Mouse (Mus musculus) myocyte (in vitro differentiated cells): ENCODE results near the gene Olfr535.

Experiments
- CEBPB ChIP-seq: IDR thresholded peaks from 2 replicates; pipeline ENCODE4 v1.6.1; 2011; ENCODE audit warnings: mild to moderate bottlenecking, moderate library complexity; ENCODE audit not compliant: poor library complexity, insufficient read depth, severe bottlenecking
- MAX ChIP-seq: IDR thresholded peaks from one replicate; pipeline ENCODE4 v1.6.1; 2011; ENCODE audit warnings: low read depth, mild to moderate bottlenecking, control low read depth
- MYOD1 ChIP-seq, 3 experiments: IDR thresholded peaks; one replicate each; pipeline ENCODE4 v1.6.1; 2011; ENCODE audit warnings: control low read depth in 2 of 3, low read depth in 2 of 3, mild to moderate bottlenecking in 2 of 3, moderate library complexity in 1 of 3; ENCODE audit not compliant: insufficient read length in 2 of 3, control insufficient read depth in 1 of 3
- MYOG ChIP-seq, 3 experiments: IDR thresholded peaks; one replicate each; pipeline ENCODE4 v1.6.1; 2011; ENCODE audit warnings: control low read depth in 2 of 3, low read depth in 2 of 3, mild to moderate bottlenecking in 2 of 3; ENCODE audit not compliant: insufficient read length in 2 of 3, control insufficient read depth in 1 of 3, insufficient read depth in 1 of 3
- POLR2A ChIP-seq: IDR thresholded peaks from one replicate; pipeline ENCODE4 v1.6.1; 2011; ENCODE audit warnings: low read depth, mild to moderate bottlenecking, control low read depth, moderate library complexity; ENCODE audit not compliant: insufficient read length
- SRF ChIP-seq: IDR thresholded peaks from one replicate; pipeline ENCODE4 v1.6.1; 2011; ENCODE audit warnings: low read depth; ENCODE audit not compliant: control insufficient read depth, insufficient read length
- TCF12 ChIP-seq: IDR thresholded peaks from one replicate; pipeline ENCODE4 v1.6.1; 2011; ENCODE audit warnings: mild to moderate bottlenecking, control low read depth; ENCODE audit not compliant: poor library complexity, insufficient read depth, severe bottlenecking

- TF ChIP-seq SRF (no peak), POLR2A (no peak), MYOD1 (IDR thresholded peaks at IDR 0.05; ENCODE audit: control insufficient read depth in 1 of 3, insufficient read length in 2 of 3, low read depth in 2 of 3) (no peak), CEBPB (no peak), MAX (no peak), TCF12 (no peak), MYOG (IDR thresholded peaks at IDR 0.05; ENCODE audit: control insufficient read depth in 1 of 3, insufficient read depth in 1 of 3, insufficient read length in 2 of 3, low read depth in 2 of 3) (no peak)
Measured at GRCm38 (mm10) chr7:140488981-140489380, 5.0 kb downstream of the Olfr535 start.
